Mouse (Mus musculus) MN1 (cell line): ENCODE measurements around the gene Tmc5.

Experiments
- DNase-seq: peaks from one replicate; pipeline ENCODE4 v3.0.0-alpha.2; 2016; ENCODE audit warnings: low spot score

The Tmc5 gene

DNA sequence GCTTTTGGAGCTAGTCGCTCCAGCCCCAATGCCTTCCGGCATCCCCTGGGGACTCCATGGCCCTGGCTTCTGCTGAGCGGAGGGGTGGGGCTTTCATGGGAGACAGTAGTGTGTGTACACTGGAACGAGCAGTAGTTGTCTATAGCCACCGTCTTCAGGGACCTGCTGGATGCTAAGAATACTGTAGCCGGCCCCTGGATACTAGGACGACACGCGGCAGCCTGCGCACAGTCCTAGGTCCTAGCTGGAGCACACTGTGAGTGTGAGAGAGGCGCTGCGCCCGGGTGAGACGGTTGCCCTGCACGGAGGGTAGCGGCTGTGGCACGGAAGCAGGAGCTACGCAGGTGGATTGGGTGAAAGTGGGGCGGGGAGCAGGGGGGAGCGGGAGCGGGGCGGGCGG, at the start of gene Tmc5:
TSS of gene Tmc5 (plus strand) at position 97 of the 400 bp plus-strand sequence.
- no peak for DNase-seq

DNA sequence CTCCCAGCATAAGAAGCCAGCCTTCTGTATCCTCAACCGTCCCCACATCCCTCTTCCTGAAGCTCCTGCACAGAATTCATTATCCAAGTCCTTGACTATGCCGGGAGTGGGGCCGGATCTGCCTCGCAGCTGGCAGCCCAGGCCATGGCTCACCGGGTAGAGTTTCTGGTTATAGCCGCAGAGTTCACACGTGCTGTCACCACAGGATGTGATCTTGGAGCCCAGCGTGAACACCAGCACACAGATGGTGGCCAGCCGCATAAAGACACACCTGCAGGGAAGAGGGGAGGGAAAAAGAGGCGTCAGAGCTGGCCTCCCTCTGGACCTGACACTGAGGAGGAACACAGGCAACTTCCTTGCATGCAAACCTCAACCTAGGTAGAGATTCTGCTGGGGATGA, 49.6 kb upstream of the Tmc5 start:
- DNase-seq = no peak

DNA sequence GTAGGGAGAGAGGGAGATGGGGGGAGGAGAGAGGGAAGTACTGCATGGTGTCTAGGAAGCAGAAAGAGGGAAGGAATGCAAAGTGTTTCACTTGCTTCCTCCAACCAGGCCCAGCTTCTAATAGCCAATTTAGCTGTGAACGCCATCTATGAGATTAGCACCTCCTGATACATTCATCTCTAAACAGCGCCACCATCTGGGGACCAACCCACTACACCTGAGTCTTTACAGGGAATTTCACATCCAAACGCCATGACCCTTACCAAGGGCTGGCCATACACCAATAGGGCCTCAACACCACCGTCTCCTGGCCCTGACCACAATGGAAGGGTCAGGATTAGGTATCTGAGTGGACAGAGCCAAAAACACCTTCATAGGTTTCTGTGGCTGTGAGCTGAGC, 43.2 kb upstream of the Tmc5 start:
- no peak for DNase-seq

DNA sequence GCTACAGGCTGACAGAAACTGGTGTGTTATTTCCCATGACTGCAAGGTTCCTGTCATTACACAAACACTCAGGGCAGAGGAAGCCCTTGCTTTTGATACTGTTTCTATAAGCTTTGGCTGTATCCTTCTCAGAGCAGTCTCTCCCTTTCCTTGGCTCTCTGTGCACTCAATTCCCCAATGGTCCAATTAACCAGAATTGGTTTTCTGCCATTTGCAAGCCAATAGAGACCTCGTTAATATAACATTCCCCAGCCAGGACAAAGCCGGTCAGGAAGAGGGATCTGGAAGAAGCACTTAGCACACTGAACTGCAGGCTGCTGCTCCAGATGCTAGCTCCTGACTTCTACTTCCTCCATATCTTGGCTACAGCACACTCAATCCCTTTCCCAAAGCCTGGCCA, 42.8 kb upstream of the Tmc5 start:
- peak; percentile 35 for DNase-seq

DNA sequence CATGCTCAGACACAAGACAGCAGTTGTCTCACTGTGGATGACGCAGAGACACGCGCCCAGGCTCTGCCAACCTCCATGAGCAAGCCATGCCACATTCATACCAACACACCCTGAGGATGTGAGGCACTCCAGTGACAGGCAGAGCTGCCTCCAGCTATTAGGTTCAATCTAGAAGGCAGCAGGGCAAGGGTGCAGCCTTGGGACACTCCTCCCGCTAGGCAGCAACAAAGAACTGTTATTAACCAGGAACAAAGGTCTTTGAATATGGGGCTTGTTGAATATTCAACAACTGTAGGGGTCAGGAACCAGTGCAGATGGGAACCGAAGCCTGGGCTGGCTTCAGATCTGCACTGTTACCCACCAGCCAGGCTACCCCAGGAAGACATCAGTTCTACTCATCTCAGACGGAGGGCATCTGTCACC, 28.0 kb upstream of the Tmc5 start:
- DNase-seq = no peak

DNA sequence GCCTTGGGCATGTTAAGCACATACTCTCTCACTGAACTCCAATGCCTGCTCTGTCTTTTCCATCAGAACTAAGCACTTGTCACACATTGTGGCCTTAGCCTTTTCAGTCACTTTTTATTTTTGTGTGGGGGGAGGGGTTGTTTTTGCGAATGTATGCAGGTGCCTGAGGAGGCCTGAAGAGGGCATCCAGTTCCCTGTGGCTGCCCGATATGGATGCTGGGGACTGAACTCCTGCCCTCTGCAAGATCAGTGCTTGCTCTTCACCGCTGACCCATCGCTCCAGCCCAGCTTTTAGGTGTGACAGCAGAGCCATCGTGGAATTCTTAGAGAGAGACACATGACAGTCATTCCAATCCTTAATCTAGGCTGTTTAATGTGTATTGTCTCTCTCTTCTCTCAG, 25.7 kb upstream of the Tmc5 start:
- DNase-seq = no peak

DNA sequence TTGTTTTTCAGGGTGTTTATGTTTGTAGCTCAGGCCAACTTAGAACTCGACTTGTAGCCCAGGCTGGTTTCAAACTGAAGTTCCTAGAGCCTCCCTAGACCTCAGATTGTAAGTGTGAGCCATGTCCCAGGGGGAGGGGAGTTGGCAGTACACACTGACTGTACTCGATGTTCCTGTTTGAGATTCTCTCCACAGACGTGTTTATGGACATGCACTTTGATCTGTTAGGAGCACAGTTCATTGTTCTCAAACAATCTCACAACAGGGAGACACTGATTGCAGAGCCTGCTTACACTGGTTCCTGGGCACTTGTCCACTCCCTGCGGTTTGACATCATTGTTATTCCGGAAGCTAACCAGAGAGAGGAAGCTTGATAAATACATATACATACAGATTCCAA, 25.1 kb upstream of the Tmc5 start:
- no peak for DNase-seq

DNA sequence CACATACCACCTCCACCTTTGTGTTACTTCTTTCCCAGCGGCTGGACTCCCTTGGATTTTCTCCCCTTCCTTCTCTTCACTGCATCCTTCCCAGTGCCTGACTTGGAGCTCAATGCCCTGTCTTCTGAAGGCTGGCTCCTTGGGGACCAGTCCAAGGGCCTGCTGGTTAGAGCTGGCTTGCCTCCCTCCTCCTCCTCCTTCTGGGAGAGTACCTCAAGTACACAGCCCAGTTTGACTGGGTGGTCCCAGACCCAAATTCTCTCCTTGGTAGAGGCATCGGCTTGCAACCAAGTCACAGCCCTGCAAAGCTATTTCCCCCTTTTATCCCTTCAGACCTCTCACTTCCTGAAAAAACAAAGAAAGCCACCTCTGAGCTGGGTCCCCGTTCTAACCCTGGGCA, 18.8 kb upstream of the Tmc5 start:
- no peak for DNase-seq

DNA sequence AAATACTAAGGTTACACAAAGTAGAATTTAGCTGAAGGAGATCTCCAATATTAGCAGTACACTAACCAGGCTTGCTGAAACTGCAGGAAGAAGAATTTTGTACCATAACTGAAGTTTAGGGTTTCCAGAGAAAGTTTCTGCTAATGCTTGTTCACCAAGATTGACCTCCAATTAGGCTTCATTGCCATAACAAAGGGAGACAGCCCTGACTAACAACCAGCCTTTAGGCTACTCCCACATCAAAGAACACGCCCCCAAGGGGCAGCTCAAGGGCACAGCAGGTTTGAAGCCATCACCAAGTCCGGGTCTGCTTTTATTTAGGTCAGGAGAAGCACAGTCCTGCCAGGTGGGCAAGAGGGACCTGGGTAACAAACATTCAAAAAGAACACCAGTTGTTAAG, 17.2 kb upstream of the Tmc5 start:
- DNase-seq = no peak

DNA sequence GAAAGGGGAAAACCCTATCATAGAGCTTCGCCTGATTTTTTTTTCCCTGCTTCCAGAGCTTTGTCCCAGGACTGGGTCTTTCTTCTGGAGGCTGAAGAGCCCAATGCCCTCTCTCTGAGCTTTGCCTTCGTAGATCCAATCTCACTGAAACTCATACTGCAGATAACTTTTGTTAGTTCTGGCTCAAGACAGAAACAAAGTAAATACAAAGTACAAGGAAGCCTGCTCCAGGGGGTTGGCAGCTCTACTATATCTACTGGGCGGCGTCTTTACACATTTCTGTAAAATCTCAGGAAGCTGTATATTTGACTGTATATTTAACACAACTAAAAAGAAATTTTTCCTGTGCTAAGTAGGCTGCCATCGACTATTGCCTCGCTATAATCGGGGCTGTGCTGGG, 13.3 kb upstream of the Tmc5 start:
- DNase-seq = no peak

DNA sequence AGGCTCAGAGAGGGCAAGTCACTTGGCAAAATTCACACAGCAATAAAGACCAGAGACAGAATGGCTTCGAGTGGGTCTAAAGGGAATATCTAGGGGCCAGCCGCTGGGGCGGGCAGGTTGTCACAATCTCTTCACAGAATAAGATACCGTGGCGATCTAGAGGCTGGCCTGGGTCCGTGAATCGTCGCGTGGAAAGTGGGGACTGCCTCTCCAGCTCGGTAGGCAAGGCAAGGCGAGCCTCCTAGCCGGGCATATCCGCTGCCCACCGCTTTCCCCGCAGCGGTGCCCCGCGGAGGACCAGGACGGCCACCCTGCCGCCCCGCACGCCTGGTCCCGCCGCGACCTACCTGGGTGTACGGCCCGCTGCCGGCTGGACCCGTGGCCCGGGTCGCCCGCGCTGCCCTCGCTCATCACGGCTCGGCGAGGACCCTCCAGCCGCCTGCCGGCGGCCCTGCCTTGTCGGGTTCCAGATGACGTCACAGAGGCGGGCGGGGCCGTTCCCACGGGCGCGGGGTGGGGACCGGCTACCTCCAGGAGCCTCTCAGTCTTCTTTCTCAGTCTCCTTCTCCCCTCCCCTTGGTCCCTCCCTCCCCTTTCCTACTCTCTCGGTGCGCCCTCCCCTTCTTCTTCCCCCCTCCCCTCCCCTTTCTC, 12.7 kb upstream of the Tmc5 start, which contains the start of gene Tmc7:
TSS of gene Tmc7 (minus strand) at position 480 of the 651 bp plus-strand sequence.
- peak; percentile 20 for DNase-seq

DNA sequence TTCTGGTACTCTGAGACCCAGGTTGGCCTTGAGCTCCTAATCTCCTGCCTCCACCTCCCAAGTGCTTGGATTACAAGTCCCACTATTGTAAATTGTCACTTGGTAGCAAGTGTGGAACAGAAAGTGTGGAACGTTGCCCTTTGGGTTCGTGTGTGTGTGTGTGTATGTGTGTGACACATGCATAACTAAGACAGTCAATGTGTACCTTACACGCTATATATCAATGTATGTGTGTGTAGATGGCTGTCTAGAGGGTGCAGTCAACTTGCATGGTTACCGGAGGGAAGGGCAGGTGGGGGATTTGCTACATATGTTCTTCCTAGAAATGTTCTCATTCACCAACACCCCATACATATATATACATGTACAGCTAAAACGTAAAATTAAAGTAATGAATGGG, 12.2 kb upstream of the Tmc5 start:
- DNase-seq = no peak

DNA sequence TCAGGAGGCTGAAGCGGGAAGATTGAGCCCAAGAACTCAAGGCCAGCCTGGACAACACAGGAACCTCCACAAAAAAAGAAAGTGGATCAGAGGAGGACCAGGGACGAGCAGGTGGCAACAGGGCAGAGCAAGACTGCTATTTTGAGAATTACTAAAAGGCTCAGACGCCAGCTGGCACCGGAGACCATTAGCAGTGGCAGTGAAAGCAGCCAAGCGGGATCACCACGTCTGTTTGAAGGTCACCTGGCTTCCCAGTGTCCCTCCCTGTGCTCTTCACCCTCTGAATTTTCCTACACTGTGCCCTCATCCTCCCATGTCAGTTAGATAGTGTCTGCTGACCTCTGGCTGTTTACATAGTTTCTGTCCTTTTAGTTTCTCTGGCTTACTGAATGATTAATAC, 11.2 kb upstream of the Tmc5 start:
- no peak for DNase-seq

DNA sequence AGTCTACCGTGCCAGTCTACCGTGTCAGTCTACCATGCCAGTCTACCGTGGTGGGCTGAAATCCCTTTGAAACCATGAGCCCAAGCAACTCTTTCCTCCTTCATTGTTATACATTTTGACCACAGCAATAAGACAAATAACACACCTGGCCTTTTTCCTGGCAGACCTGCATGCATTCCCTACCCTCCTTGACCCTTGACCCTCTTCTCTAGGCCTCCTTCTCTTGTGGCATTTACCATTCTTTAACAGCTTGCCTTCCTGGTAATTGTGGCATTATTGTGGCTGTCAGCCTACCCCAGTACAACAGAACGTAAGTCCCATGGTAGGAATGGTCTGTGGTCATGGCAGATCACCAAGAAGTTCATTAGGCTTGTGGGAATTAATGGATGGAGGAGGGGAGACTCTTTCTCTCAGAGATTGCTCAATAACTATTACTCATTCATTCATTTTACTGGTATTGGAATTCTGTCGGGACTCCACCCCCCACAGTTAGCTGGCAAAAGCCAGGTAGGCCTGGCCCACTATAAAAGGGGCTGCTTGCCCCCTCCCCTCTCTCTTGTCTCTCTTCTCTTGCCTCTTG, 6.3 kb upstream of the Tmc5 start:
- no peak for DNase-seq

DNA sequence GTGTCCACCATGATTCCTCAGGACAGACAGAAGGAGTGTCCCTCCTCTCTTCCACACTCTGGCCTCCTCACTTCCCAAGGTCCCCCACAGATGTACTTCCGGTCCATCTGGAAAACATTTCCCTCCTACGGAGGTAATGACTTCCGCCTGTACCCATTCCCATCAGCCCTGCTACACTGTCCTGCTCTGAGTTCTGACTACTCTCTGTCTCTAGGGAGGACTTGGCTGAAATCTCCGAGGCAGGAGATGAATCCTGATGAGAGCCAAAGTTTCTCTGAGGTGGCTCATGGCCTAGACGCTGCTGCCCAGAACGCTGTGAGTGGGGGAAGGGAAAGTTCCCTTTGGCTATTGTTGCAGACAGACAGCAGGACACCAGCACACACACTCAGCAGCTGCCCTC, 5.0 kb upstream of the Tmc5 start:
- DNase-seq = no peak

DNA sequence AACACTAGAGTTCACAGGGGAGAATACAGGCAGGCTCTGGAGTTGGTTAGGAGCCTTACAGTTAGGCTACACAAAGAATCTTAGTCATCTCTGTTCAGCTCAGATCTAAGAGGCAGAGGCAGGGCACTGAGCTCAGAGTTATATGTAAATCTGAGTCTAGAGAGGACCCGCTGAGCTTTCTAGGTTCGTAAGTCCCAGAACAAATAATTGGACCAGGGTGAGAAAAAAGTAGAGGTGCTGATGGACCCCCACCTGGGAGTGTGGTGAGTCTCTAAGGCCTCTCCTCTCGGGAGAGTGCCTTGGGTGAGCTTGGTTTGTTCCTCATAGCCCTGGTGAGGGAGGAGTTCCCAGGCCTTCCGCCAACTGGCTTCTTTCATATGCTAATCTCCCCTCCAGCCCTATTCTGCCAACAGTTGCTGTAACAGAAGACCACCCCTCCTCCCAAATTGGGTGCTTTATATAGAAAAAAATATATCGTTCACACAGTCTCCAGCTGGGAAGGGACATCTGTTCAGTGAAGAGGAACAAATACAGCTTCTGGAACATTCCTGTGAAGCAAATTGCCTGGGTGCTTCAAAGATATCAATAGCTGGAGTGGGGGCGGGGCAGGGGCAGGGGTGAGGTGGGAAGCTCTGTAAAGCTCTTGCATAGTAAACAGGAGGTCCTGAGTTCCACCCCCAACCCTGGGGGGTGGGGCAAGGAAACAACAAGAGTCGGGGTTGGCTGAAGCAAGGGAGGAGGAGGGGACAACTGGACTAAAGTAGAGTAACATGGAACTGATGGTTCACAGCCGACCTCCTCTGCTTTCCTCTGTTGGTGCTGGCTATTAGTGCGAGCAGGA, 3.3 kb upstream of the Tmc5 start:
- DNase-seq = no peak

DNA sequence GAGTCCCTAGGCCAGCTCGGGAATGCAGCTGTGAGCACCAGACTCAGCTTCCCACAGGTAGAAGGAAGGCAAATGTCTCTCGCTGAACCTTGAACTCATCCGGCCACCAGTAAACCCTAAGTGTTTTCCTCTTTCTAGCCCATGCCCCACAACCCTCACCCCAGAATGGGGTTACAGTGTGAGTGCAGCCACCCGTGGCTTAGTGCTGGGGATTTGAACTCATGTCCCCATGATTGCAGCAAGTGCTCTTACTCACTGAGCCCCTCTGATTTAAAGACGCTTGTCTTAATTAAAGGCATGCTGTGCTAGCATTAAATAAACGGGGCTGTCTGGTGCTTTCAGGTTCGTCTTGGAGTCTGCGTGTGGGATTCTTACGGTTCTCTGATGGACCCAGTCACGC, 2.5 kb upstream of the Tmc5 start:
- no peak for DNase-seq

DNA sequence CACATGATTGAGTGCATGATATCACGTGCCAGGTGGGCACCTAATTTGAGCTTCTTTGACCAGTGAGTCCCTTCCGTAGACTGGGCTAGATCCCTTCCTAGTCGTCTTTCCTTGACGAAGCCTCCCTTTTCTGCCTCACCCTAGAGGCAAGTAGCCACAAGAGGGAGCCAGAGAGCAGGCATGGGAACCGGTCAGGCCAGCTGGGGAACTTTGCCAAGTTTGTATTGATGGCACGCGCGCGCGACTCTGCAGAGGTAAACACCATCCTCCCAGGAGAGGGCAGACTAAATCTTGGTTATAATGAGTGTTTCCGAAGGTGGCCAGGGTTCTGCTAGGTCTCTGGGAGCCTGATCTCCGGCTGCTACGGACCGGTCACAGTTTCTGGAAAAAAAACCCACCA, 1.9 kb upstream of the Tmc5 start:
- DNase-seq = peak; percentile 92

DNA sequence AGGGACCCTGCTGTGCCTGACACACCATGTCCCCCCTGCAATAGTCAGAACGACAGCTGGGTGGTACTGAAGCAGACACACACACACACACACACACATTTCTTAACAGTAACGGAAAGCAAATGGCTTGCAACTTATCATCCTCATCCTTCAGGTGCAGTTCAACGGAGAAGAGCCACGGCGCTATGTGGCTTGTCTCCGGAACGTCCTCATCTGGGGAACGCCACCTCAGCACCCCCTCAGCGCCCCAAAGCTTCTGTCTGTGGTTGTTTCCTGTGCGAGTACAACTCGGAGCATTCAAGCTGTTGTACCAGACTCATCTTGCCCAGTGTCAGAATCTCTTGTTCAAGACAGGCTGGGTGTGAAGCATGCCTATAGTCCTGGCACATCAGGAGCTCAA, 826 bp upstream of the Tmc5 start:
- DNase-seq = no peak

DNA sequence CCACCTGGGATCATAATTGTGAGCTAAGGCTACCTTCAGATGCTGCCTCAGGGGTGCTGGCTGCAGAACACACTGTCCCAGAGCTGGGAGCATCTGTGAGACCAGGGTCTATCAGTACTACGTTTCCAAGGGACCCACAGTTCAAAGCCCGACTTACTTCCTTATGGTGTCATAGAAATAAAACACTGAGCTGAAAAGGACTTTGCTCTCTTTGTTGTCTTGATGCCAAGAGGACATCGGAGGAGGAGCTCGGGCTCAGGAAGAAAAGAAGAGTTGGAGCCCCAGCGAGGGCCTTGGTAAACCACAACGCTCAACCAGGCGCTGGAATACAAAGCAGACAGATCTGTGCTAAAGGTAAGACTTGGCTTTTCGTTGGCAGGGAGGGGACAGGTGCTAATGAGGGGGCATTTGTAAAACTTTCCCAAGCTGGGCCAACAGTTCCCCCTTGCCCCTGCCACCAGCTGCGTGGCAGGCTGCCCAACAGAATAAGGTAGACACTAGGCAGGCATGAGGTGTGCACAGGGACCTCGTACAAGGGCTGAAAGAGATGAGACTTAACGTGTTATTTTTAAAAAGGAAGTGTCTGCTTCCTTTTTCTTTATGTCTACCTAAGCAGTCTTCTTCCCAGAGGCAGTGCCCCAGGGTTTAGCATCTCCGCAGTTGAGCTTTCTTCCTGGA, 3.0 kb downstream of the Tmc5 start:
- no peak for DNase-seq

DNA sequence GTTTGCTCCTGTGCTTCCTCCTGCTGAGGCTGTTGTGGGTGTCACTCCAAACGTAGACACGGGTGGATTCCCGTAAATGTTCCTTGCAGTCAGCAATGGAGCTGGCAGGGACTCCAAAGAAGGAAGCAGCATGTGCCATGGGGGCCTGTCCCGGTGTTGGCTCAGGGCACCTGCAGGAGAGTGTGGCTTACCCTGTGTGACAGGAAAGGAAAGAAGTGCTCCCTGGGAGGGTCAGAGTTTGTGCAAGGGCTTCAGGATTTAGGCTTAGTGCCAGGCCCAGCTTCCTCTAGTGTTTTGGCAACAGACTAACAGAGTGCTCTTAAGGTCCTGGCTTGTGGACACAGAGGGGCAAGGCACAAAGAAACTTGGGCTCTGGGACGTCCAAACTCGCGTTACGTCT, 7.7 kb downstream of the Tmc5 start:
- no peak for DNase-seq

DNA sequence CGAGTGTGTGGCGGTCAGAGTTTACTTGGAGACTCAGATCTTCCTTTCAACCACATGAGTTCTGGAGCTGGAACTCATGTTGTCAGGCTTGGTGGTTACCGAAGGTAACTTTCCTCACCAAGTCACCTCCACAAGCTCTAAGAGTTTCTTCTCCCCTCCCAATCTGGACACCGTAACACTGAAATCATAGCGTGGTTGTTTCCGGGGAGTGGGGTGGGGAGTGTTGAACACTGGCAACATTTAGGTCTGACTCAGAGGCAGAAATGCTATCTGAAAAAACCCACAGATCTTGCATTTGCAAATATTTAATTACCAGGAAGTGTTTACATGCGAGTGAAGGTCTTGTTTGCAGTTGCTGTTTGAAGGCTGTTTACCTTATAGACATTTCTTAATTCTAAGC, 12.7 kb downstream of the Tmc5 start:
- no peak for DNase-seq

DNA sequence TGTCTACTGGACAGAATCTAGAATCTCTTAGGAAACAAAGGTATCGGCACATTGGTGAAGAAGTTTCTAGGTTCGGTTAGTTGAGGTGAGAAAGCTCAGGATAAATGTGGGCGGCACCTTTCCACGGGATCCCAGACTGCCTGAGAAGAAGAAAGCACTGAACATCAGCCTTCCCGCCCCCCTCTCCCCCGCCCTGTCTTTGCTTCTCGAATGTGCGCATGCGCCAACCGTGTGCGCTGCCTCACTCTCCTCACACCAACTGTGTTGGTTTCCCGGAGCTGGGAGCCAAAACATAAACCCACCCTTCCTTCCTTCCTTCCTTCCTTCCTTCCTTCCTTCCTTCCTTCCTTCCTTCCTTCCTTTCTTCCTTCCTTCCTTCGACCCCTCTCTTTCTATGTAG, 13.6 kb downstream of the Tmc5 start:
- no peak for DNase-seq
